Mouse (Mus musculus) adrenal gland, adult (tissue): ENCODE measurements around the gene Rab4b.

Source experiments
- DNase-seq, 2 experiments: peaks; one replicate each; pipeline ENCODE4 v3.0.0; 2022 to 2023; ENCODE audit warnings: low spot score in 1 of 2; ENCODE audit not compliant: inconsistent age in 2 of 2

The Rab4b gene

GRCm38 (mm10) chr7:27178324-27179216 lies at the start of gene Rab4b:
Rab4b (minus strand) TSS chr7:27178896.
- peak; percentile 100 for DNase-seq

DNA sequence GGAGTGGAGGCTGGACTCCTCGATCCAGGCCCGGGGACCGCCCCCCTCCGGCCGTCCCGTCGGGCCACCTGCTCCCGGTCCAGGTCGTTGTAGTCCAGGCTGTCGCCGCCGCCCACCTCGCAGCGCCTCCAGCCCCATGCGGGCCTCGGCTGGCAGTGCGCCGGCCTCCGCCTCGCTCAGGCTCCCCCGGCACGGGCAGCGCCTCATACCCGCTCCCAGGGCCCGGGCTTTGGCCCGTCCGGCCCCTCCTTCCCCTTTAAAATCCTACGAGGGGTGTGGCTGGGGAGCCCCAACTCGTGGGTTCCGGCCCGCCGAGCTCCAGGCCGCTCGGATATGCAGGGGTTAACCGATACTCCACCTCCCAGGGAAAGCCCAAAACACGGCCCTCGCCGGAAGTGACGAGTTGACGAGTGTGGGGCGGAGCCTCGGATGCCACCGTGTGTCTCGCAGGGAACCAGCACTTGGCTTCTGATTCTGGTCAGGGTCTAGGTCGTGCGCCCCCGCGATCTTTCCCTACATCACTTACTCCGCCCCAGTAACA lies 49.7 kb upstream of the Rab4b start, which contains the start of gene Itpkc:
Gene Itpkc (minus strand): TSS at position 381 of the 541 bp plus-strand sequence.
- DNase-seq, result peak; percentile 94 to 97

DNA sequence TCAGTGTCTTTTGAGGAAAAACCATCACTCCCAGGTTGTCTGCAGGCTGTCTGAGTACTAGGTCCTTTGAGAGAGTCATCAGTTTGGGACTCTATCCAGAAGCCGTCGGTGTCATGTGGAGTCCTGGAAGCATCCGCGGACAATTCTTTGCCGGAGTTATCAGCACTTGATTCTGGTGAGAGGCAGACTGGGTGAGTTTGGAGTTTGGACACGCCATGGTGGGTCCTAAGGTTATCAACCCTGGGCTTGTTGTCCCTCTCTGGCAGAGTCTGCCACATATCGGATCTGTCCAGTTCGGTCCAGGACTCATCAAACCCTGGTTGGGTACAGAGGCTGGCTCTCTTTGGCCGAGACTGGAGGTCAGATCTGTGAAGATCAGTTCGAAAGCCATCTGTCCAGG lies 49.0 kb upstream of the Rab4b start:
- no peak for DNase-seq

DNA sequence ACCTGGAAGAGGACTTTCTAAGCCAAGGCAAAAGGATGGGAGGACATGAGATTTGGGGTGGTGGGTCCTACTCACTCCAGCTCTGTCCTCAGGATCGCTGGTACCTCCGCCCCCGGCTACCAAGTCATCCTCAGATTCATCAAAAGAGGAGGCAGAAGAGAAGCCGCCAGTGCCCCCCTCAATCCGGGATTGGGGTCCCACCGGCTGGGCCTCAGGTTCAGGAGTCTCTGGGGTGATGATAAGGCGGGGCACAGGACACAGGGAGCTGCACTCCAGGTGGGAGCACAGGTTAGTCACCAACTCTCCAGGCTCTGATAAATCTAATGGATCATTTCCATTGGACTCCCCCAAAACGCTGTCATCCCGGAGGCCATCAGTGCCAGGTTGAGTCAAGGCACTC lies 48.6 kb upstream of the Rab4b start:
- peak in 1 of 2 experiments; percentile 44 for DNase-seq

- peak; percentile 76 to 81 for DNase-seq
Observed at GRCm38 (mm10) chr7:27224877-27225575, 46.3 kb upstream of the Rab4b start.

DNA sequence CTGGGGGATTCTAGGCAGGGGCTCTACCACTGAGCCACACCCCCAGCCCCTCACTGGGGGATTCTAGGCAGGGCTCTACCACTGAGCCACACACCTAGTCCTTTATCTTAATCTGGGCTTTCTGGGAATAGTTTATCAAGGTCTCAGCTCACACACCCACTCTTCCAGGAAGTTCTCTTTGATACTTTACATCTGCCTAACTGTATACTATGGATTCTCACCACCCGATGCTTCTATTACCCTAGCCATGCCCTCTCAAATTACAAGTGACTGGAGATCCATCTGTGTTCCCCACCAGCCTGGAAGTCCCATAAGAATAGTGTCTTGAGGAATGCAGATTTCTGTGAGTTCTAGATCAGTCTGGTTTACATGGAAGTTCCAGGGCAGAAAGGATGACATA lies 43.8 kb upstream of the Rab4b start:
- DNase-seq, result no peak

- no peak for DNase-seq
Observed at GRCm38 (mm10) chr7:27221939-27222338, 43.2 kb upstream of the Rab4b start.

DNA sequence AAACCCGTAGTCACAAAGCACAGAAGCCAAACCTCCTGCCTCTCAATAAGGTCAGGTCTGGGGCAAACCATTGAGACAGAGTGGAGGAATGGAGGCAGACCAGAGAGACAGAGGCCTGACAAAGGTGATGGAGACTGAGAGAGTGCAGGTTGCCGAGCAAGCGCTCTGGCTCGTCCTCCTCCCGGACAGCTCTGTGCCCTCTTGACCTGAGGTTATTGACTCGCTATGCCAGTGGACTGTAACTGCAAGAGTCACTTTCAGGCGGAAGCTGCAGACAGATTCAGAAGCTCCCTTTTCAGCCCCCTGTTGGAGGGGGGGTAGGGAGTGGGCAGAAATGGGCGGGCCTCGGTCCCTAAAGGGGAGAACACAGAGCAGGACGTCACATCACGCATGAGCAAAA lies 41.2 kb upstream of the Rab4b start:
- no peak for DNase-seq

GRCm38 (mm10) chr7:27218586-27218985 lies 39.9 kb upstream of the Rab4b start:
- DNase-seq, result peak in 1 of 2 experiments; percentile 65

DNA sequence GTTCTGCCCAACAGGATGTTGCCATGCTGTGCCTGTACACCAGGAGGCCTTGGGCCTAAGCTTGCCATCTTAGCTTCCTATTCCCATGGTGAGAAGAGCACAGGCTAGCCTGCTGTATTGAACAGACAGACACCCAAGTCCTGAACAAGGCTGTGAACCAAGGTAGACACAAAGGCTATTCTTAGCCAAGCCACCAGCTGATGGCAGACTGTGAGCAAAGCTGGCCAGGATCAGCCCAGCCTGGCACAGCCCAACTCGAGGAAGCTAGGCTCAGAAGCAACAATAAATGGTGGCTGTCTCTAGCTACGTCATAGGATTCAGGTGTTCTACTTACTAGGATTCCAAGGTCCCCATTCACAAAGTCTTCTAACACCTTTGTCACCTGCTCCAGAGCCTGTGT lies 33.9 kb upstream of the Rab4b start:
- DNase-seq, result no peak

GRCm38 (mm10) chr7:27203730-27204449 lies 25.2 kb upstream of the Rab4b start:
- no peak for DNase-seq

DNA sequence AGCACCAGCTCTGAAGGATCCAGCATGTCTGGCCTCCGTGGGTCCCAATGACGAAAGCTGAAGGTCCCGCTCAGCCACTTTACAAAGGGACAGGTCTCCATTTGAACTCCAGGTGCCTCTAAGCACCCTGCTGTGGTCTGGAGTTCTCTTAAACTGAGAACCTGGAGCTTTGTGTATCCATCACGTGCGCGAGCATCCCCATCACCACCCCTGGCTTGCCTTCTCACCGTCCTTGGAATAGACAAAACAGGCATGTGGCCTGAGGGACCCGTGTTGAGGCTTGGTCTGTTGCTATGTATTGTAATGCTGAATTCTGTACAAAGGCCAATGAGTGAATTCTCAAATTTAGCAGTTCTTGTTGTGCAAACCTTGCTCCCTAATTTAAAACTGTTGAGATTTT lies 20.1 kb upstream of the Rab4b start:
- no peak for DNase-seq

DNA sequence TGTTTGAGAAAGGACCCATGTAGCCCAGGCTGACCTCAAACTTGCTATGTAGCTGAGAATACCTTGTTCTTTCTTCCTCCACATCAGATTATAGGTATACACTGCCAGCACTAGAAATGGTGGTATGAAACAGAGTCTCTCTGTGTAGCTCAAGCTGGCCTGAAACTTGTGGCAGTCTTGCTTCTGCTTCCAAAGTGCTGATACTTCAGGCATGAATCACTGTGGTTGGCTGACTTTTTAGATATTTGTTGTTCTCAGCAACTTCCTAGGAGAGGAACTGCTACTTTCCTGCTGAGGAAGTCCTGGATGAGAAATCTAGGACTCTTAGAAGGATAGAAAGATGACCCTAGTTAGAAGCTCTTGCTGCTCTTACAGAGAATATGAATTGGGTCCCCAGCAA lies 19.7 kb upstream of the Rab4b start:
- DNase-seq, result peak in 1 of 2 experiments; percentile 52

GRCm38 (mm10) chr7:27197634-27198033 lies 18.9 kb upstream of the Rab4b start:
- peak; percentile 65 to 89 for DNase-seq

GRCm38 (mm10) chr7:27197136-27197535 lies 18.4 kb upstream of the Rab4b start:
- DNase-seq, result no peak

GRCm38 (mm10) chr7:27195681-27196611 lies 17.2 kb upstream of the Rab4b start, which contains the start of the genes BC024978 and Snrpa:
BC024978 (plus strand) TSS chr7:27195781.
Snrpa (minus strand) TSS chr7:27196271.
- peak; percentile 98 for DNase-seq

DNA sequence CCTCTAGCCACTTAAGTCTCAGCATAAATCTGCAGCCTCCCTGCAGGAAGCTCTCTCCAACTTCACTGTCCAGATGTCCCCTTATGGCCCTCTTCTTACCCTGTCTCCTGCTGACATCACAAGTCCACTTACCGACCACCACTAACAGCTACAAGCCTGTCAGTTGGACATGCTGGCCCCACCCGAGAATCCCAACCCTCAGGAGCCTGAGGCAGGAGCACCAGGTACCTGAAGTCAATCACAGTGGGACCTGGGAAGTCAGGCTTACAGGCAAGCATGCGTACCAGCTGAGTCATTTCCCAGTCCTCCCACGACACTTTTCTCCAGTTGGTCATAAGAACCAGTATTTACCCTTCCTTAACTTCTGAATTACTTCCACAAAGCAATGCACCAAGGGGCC lies 15.0 kb upstream of the Rab4b start:
- DNase-seq, result no peak

GRCm38 (mm10) chr7:27192434-27192833 lies 13.7 kb upstream of the Rab4b start:
- no peak for DNase-seq

DNA sequence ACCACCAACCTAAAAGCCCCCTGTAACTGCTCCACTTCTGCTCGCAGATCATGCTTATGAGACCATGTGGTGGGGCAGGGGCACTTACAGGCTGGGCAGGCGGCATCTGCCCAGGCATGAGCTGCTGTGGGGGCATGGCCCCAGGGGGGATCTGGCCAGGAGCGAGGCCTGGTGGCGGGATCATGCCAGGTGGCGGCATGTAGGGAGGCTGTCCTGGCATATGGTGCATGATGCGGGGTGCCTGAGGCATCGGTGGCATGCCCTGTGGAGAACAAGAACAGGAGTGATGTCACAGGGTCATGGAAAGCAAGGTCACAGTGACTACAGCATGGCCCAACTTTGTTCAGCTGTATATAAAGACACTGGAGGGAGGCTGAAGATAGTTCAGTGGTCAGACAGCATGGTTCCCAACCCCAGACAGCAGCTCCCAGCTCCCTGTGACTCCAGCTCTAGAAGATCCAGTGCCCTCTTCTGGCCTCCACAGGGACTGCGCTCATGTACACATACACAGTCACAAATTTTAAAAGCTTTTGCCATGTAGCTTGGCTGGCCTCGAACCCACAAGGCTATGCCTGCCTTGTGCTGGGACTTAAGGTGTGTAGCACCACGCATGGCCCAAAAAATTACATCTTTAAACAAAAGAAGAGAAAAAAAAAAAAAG lies 10.7 kb upstream of the Rab4b start:
- DNase-seq, result no peak
